Mouse (Mus musculus): ENCODE data around the gene Lag3.
A peak's percentile ranks its signal among the peaks of the same experiment; 100 is the strongest.

Gene Lag3

GRCm38 (mm10) chr6:124911533-124912218 lies at the start of gene Lag3:
Gene Lag3 (minus strand): TSS chr6:124911705.
- no peak for DNase-seq (ENCODE audit: low spot score)

- DNase-seq (ENCODE audit: low spot score) = no peak
Observed at GRCm38 (mm10) chr6:124961021-124961420, 49.5 kb upstream of the Lag3 start.

GRCm38 (mm10) chr6:124959960-124960359 lies 48.5 kb upstream of the Lag3 start:
- DNase-seq (ENCODE audit: low spot score) = no peak

GRCm38 (mm10) chr6:124958127-124958526 lies 46.6 kb upstream of the Lag3 start:
- no peak for DNase-seq (ENCODE audit: low spot score)

GRCm38 (mm10) chr6:124955212-124955611 lies 43.7 kb upstream of the Lag3 start:
- DNase-seq (ENCODE audit: low spot score) = no peak

- no peak for DNase-seq (ENCODE audit: low spot score)
Observed at GRCm38 (mm10) chr6:124953991-124954715, 42.6 kb upstream of the Lag3 start.

- no peak for DNase-seq (ENCODE audit: low spot score)
Observed at GRCm38 (mm10) chr6:124943526-124943925, 32.0 kb upstream of the Lag3 start.

- no peak for DNase-seq (ENCODE audit: low spot score)
Observed at GRCm38 (mm10) chr6:124941679-124942078, 30.2 kb upstream of the Lag3 start.

- no peak for DNase-seq (ENCODE audit: low spot score)
Observed at GRCm38 (mm10) chr6:124938554-124938953, 27.0 kb upstream of the Lag3 start.

GRCm38 (mm10) chr6:124937493-124937892 lies 26.0 kb upstream of the Lag3 start:
- DNase-seq (ENCODE audit: low spot score) = no peak

- no peak for DNase-seq (ENCODE audit: low spot score)
Observed at GRCm38 (mm10) chr6:124936681-124937080, 25.2 kb upstream of the Lag3 start.

GRCm38 (mm10) chr6:124934670-124935069 lies 23.2 kb upstream of the Lag3 start:
- DNase-seq (ENCODE audit: low spot score) = no peak

- no peak for DNase-seq (ENCODE audit: low spot score)
Observed at GRCm38 (mm10) chr6:124933127-124933526, 21.6 kb upstream of the Lag3 start.

GRCm38 (mm10) chr6:124932314-124932695 lies 20.8 kb upstream of the Lag3 start:
- DNase-seq (ENCODE audit: low spot score) = no peak

GRCm38 (mm10) chr6:124931525-124932313 lies 20.2 kb upstream of the Lag3 start:
- DNase-seq (ENCODE audit: low spot score) = peak; percentile 73

GRCm38 (mm10) chr6:124930754-124931524 lies 19.4 kb upstream of the Lag3 start, which contains the start of gene Mlf2:
Gene Mlf2 (plus strand): TSS chr6:124931386.
- peak; percentile 99 for DNase-seq (ENCODE audit: low spot score)

- no peak for DNase-seq (ENCODE audit: low spot score)
Observed at GRCm38 (mm10) chr6:124930231-124930630, 18.7 kb upstream of the Lag3 start.

GRCm38 (mm10) chr6:124925941-124926340 lies 14.4 kb upstream of the Lag3 start:
- no peak for DNase-seq (ENCODE audit: low spot score)

- DNase-seq (ENCODE audit: low spot score) = no peak
Observed at GRCm38 (mm10) chr6:124925173-124925793, 13.8 kb upstream of the Lag3 start.

GRCm38 (mm10) chr6:124921539-124921938 lies 10.0 kb upstream of the Lag3 start:
- DNase-seq (ENCODE audit: low spot score) = no peak

GRCm38 (mm10) chr6:124920318-124921085 lies 9.0 kb upstream of the Lag3 start:
- no peak for DNase-seq (ENCODE audit: low spot score)
